Mouse (Mus musculus): ENCODE results near the gene Gm36864. TPM values are rescaled to one million over a fixed set of nuclear protein-coding genes. Genes with fewer than 3 reads are reported as not detected.

The Gm36864 gene
- polyA plus RNA-seq, 1 experiment from 2014 or later = not detected

GRCm38 (mm10) chr7:44276461-44277249 is 40.7 kb downstream of the Gm36864 start:
- DNase-seq (ENCODE audit: low spot score) = no peak
- H3K27me3 ChIP-seq (replicated peaks; ENCODE audit: insufficient read depth, low read length) = peaks cover 10% of the 10 kb centered on the region; the same call in 1 of the 2 replicates
- ATAC-seq = no peak
- 66% methylated on average over 9 of the region's 10 CpGs for WGBS
- TF ChIP-seq EP300 (IDR thresholded peaks at IDR 0.05) (no peak), CTCF (IDR thresholded peaks at IDR 0.05) (no peak)
- H3K9ac ChIP-seq (replicated peaks; ENCODE audit: low read depth) = no peak overlapping the region
- H3K9me3 ChIP-seq (ENCODE audit: low read length) = no peaks in the 10 kb centered on the region
- H3K27ac ChIP-seq (ENCODE audit: low read length) = no peak overlapping the region
- H3K36me3 ChIP-seq (ENCODE audit: insufficient read depth, low read length) = no peaks in the 10 kb centered on the region
- H3K4me1 ChIP-seq (ENCODE audit: insufficient read depth, low read depth, low read length) = no peaks in the 10 kb centered on the region
- H3K4me3 ChIP-seq (ENCODE audit: low read depth, low read length) = no peak overlapping the region
- H3K4me2 ChIP-seq (replicated peaks; ENCODE audit: low read depth, low read length) = no peak overlapping the region

- H3K9me3 ChIP-seq (ENCODE audit: low read length) = no peaks in the 10 kb centered on the region
- H3K36me3 ChIP-seq (ENCODE audit: insufficient read depth, low read length) = no peaks in the 10 kb centered on the region
- H3K27ac ChIP-seq (ENCODE audit: low read length) = no peak overlapping the region
- 46% methylated on average over 2 of the region's 2 CpGs for WGBS
- DNase-seq (ENCODE audit: low spot score) (no peak), ATAC-seq (no peak)
- H3K9ac ChIP-seq (replicated peaks; ENCODE audit: low read depth) = no peak overlapping the region
- peaks cover 10% of the 10 kb centered on the region; the same call in 1 of the 2 replicates for H3K27me3 ChIP-seq (replicated peaks; ENCODE audit: insufficient read depth, low read length)
- TF ChIP-seq EP300 (IDR thresholded peaks at IDR 0.05) (no peak), CTCF (IDR thresholded peaks at IDR 0.05) (peak; percentile 65)
- H3K4me3 ChIP-seq (ENCODE audit: low read depth, low read length) = no peak overlapping the region
- no peak overlapping the region for H3K4me2 ChIP-seq (replicated peaks; ENCODE audit: low read depth, low read length)
- no peaks in the 10 kb centered on the region for H3K4me1 ChIP-seq (ENCODE audit: insufficient read depth, low read depth, low read length)
Observed at GRCm38 (mm10) chr7:44277250-44277622, 41.3 kb downstream of the Gm36864 start.

GRCm38 (mm10) chr7:44280959-44281358 is 45.0 kb downstream of the Gm36864 start:
- Histone ChIP-seq H3K36me3 (ENCODE audit: insufficient read depth, low read length) (no peaks in the 10 kb centered on the region), H3K9ac (replicated peaks; ENCODE audit: low read depth) (no peak overlapping the region), H3K27me3 (replicated peaks; ENCODE audit: insufficient read depth, low read length) (no peaks in the 10 kb centered on the region), H3K4me1 (ENCODE audit: insufficient read depth, low read depth, low read length) (no peaks in the 10 kb centered on the region), H3K9me3 (ENCODE audit: low read length) (no peaks in the 10 kb centered on the region), H3K27ac (ENCODE audit: low read length) (no peak overlapping the region), H3K4me2 (replicated peaks; ENCODE audit: low read depth, low read length) (no peak overlapping the region), H3K4me3 (ENCODE audit: low read depth, low read length) (no peak overlapping the region)
- no peak for TF ChIP-seq EP300 (IDR thresholded peaks at IDR 0.05)
- TF ChIP-seq CTCF (IDR thresholded peaks at IDR 0.05) = no peak
- peak; percentile 39 for DNase-seq (ENCODE audit: low spot score)
- WGBS = 47% methylated on average over 1 of the region's 1 CpGs
- no peak for ATAC-seq

- H3K27me3 ChIP-seq (replicated peaks; ENCODE audit: insufficient read depth, low read length) = no peaks in the 10 kb centered on the region
- 61% methylated on average over 7 of the region's 7 CpGs for WGBS
- DNase-seq (ENCODE audit: low spot score) = no peak
Observed at GRCm38 (mm10) chr7:44281586-44281985, 45.6 kb downstream of the Gm36864 start.

GRCm38 (mm10) chr7:44287760-44288159 is 51.8 kb downstream of the Gm36864 start:
- TF ChIP-seq EP300 (IDR thresholded peaks at IDR 0.05) = no peak
- TF ChIP-seq CTCF (IDR thresholded peaks at IDR 0.05) = no peak
- ATAC-seq = no peak

More at GRCm38 (mm10) chr7:44281586-44281985, 45.6 kb downstream of the Gm36864 start:
- Histone ChIP-seq H3K4me3 (ENCODE audit: low read depth, low read length) (no peak overlapping the region), H3K9me3 (ENCODE audit: low read length) (no peaks in the 10 kb centered on the region), H3K36me3 (ENCODE audit: insufficient read depth, low read length) (no peaks in the 10 kb centered on the region), H3K27ac (ENCODE audit: low read length) (no peak overlapping the region), H3K4me2 (replicated peaks; ENCODE audit: low read depth, low read length) (no peak overlapping the region), H3K4me1 (ENCODE audit: insufficient read depth, low read depth, low read length) (no peaks in the 10 kb centered on the region), H3K9ac (replicated peaks; ENCODE audit: low read depth) (no peak overlapping the region)
- TF ChIP-seq CTCF (IDR thresholded peaks at IDR 0.05) (no peak), EP300 (IDR thresholded peaks at IDR 0.05) (no peak)
- ATAC-seq = no peak

GRCm38 (mm10) chr7:44290986-44291385 is 55.0 kb downstream of the Gm36864 start:
- H3K4me3 ChIP-seq (ENCODE audit: low read depth, low read length) = no peak overlapping the region
- H3K9ac ChIP-seq (replicated peaks; ENCODE audit: low read depth) = no peak overlapping the region
- DNase-seq (ENCODE audit: low spot score) (no peak), ATAC-seq (no peak)
- no peaks in the 10 kb centered on the region for H3K9me3 ChIP-seq (ENCODE audit: low read length)
- 68% methylated on average over 4 of the region's 4 CpGs for WGBS
- no peaks in the 10 kb centered on the region for H3K27me3 ChIP-seq (replicated peaks; ENCODE audit: insufficient read depth, low read length)
- no peak for TF ChIP-seq CTCF (IDR thresholded peaks at IDR 0.05)
- no peaks in the 10 kb centered on the region for H3K36me3 ChIP-seq (ENCODE audit: insufficient read depth, low read length)
- no peaks in the 10 kb centered on the region for H3K4me1 ChIP-seq (ENCODE audit: insufficient read depth, low read depth, low read length)
- H3K27ac ChIP-seq (ENCODE audit: low read length) = no peak overlapping the region
- no peak overlapping the region for H3K4me2 ChIP-seq (replicated peaks; ENCODE audit: low read depth, low read length)

More at GRCm38 (mm10) chr7:44287760-44288159, 51.8 kb downstream of the Gm36864 start:
- no peaks in the 10 kb centered on the region for H3K4me1 ChIP-seq (ENCODE audit: insufficient read depth, low read depth, low read length)
- no peak overlapping the region for H3K4me3 ChIP-seq (ENCODE audit: low read depth, low read length)
- no peaks in the 10 kb centered on the region for H3K27me3 ChIP-seq (replicated peaks; ENCODE audit: insufficient read depth, low read length)
- H3K27ac ChIP-seq (ENCODE audit: low read length) = no peak overlapping the region
- no peak overlapping the region for H3K9ac ChIP-seq (replicated peaks; ENCODE audit: low read depth)
- H3K4me2 ChIP-seq (replicated peaks; ENCODE audit: low read depth, low read length) = no peak overlapping the region
- H3K36me3 ChIP-seq (ENCODE audit: insufficient read depth, low read length) = no peaks in the 10 kb centered on the region
- DNase-seq (ENCODE audit: low spot score) = no peak
- 53% methylated on average over 7 of the region's 7 CpGs for WGBS
- H3K9me3 ChIP-seq (ENCODE audit: low read length) = no peaks in the 10 kb centered on the region

Data from lung, postnatal 0 days (tissue).